Mouse (Mus musculus): ENCODE results near the gene Pilra.

GRCm38 (mm10) chr5:137833500-137833899 is 2.6 kb downstream of the Pilra start:
- no peak for TF ChIP-seq CTCF (IDR thresholded peaks at IDR 0.05 in 2 of 3, conservative IDR thresholded peaks at IDR 0.05 in 1 of 3; ENCODE audit: control insufficient read depth in 1 of 3, insufficient read depth in 1 of 3, low read depth in 2 of 3, low read length in 3 of 3, poor library complexity in 1 of 3, severe bottlenecking in 1 of 3)
- no peak for TF ChIP-seq EP300 (IDR thresholded peaks at IDR 0.05; ENCODE audit: low read depth in 1 of 2, low read length in 2 of 2)
- TF ChIP-seq GATA1 (IDR thresholded peaks at IDR 0.05; ENCODE audit: low read depth, low read length), result no peak
- no peak for TF ChIP-seq KAT2A (conservative IDR thresholded peaks at IDR 0.05; ENCODE audit: low read depth, low read length)
- TF ChIP-seq TCF12 (IDR thresholded peaks at IDR 0.05; ENCODE audit: low read depth, low read length), result no peak
- TF ChIP-seq MAFK (IDR thresholded peaks at IDR 0.05; ENCODE audit: borderline replicate concordance, low read depth, low read length), result no peak
- TF ChIP-seq CHD1 (IDR thresholded peaks at IDR 0.05; ENCODE audit: low read depth, low read length), result no peak
- no peak for TF ChIP-seq POLR2A (IDR thresholded peaks at IDR 0.05; ENCODE audit: control insufficient read depth in 1 of 2, insufficient read depth in 1 of 2, low read depth in 1 of 2, low read length in 2 of 2, poor library complexity in 1 of 2)
- no peak for TF ChIP-seq MXI1 (IDR thresholded peaks at IDR 0.05; ENCODE audit: low read depth, low read length)
- TF ChIP-seq ETS1 (IDR thresholded peaks at IDR 0.05; ENCODE audit: low read depth, low read length), result no peak
- TF ChIP-seq CHD2 (IDR thresholded peaks at IDR 0.05; ENCODE audit: low read length), result no peak
- TF ChIP-seq MAX (IDR thresholded peaks at IDR 0.05; ENCODE audit: low read length), result no peak
- no peak for TF ChIP-seq JUND (IDR thresholded peaks at IDR 0.05; ENCODE audit: low read depth, low read length)

Data from MEL (cell line).